Mouse (Mus musculus): Measurements from ENCODE around the gene Ltb. TPM values are rescaled to one million over a fixed set of nuclear protein-coding genes. Genes with fewer than 3 reads are reported as not detected.

The Ltb gene
- polyA plus RNA-seq (2014; fragmentation: Nextera tagmentation; extraction: Ambion mirVana), result 0.70 and 0.78 TPM in 2 replicates

- Histone ChIP-seq H3K27me3 (replicated peaks; ENCODE audit: control insufficient read depth, insufficient read depth, low read length) (peaks cover 23% of the 10 kb centered on the region), H3K4me2 (peak within 1 kb of the TSS; percentile 76), H3K36me3 (ENCODE audit: control insufficient read depth, insufficient read depth, low read length) (no peaks in the 10 kb centered on the region), H3K9me3 (ENCODE audit: control insufficient read depth, low read length) (no peaks in the 10 kb centered on the region), H3K9ac (ENCODE audit: low read depth, low read length) (no peak within 1 kb of the TSS), H3K27ac (ENCODE audit: low read depth, low read length) (0 out of 2 replicates have a peak within 1 kb of the TSS, but pooled peaks have one; percentile 19), H3K4me1 (replicated peaks; ENCODE audit: control insufficient read depth, insufficient read depth, low read length) (peaks cover 22% of the 10 kb centered on the region), H3K4me3 (ENCODE audit: low read depth, low read length) (peak within 1 kb of the TSS; percentile 45)
- WGBS, result 48% methylated on average over 28 of the region's 28 CpGs
- DNase-seq (ENCODE audit: low spot score) (no peak), ATAC-seq (replicated peaks; ENCODE audit: low FRiP score) (no peak)
Observed at GRCm38 (mm10) chr17:35193881-35194843, at the start of gene Ltb. TSS of gene Ltb (plus strand) at chr17:35194439.

GRCm38 (mm10) chr17:35146139-35146538 is 48.1 kb upstream of the Ltb start:
- no peaks in the 10 kb centered on the region; the same call in 1 of the 2 replicates for H3K9me3 ChIP-seq (ENCODE audit: control insufficient read depth, low read length)
- no peak overlapping the region for H3K27ac ChIP-seq (ENCODE audit: low read depth, low read length)
- 85% methylated on average over 5 of the region's 5 CpGs for WGBS
- H3K4me1 ChIP-seq (replicated peaks; ENCODE audit: control insufficient read depth, insufficient read depth, low read length), result no peaks in the 10 kb centered on the region
- no peak for DNase-seq (ENCODE audit: low spot score)
- no peak overlapping the region for H3K4me3 ChIP-seq (ENCODE audit: low read depth, low read length)
- H3K36me3 ChIP-seq (ENCODE audit: control insufficient read depth, insufficient read depth, low read length), result peaks cover 83% of the 10 kb centered on the region
- H3K27me3 ChIP-seq (replicated peaks; ENCODE audit: control insufficient read depth, insufficient read depth, low read length), result no peaks in the 10 kb centered on the region
- ATAC-seq (replicated peaks; ENCODE audit: low FRiP score), result no peak
- H3K4me2 ChIP-seq, result no peak overlapping the region
- no peak overlapping the region for H3K9ac ChIP-seq (ENCODE audit: low read depth, low read length)

DNA sequence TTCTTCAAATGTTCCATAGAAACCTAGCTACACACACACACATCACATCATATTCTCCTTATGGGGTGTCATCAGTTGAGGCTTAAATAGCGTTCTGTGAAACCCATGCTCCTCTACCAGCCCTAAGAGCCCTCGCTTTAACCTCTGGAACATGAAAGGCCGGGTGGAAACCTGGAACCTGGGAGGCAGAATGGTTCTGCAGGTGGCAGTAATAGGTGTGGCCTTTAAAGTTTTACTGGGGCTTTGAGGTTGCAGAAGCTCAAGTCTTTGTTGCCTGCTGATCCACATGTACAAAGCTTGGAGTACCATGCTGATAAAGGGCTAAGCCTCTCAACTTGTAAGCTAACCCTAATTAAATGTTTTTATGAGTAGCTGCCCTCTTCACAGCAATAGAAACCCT is 46.9 kb upstream of the Ltb start:
- no peak for ATAC-seq (replicated peaks; ENCODE audit: low FRiP score)
- H3K9ac ChIP-seq (ENCODE audit: low read depth, low read length), result no peak overlapping the region
- no peak overlapping the region; the same call in 1 of the 2 replicates for H3K27ac ChIP-seq (ENCODE audit: low read depth, low read length)
- WGBS, result 72% methylated on average over 3 of the region's 3 CpGs
- H3K36me3 ChIP-seq (ENCODE audit: control insufficient read depth, insufficient read depth, low read length), result peaks cover 81% of the 10 kb centered on the region
- DNase-seq (ENCODE audit: low spot score), result no peak
- no peak overlapping the region for H3K4me3 ChIP-seq (ENCODE audit: low read depth, low read length)
- H3K9me3 ChIP-seq (ENCODE audit: control insufficient read depth, low read length), result no peaks in the 10 kb centered on the region; the same call in 1 of the 2 replicates
- H3K4me2 ChIP-seq, result no peak overlapping the region
- no peaks in the 10 kb centered on the region for H3K27me3 ChIP-seq (replicated peaks; ENCODE audit: control insufficient read depth, insufficient read depth, low read length)
- H3K4me1 ChIP-seq (replicated peaks; ENCODE audit: control insufficient read depth, insufficient read depth, low read length), result no peaks in the 10 kb centered on the region; the same call in 1 of the 2 replicates

GRCm38 (mm10) chr17:35147922-35148639 is 46.2 kb upstream of the Ltb start:
- no peak overlapping the region for H3K9ac ChIP-seq (ENCODE audit: low read depth, low read length)
- H3K4me3 ChIP-seq (ENCODE audit: low read depth, low read length), result no peak overlapping the region
- peaks cover 81% of the 10 kb centered on the region for H3K36me3 ChIP-seq (ENCODE audit: control insufficient read depth, insufficient read depth, low read length)
- H3K27ac ChIP-seq (ENCODE audit: low read depth, low read length), result no peak overlapping the region
- H3K4me1 ChIP-seq (replicated peaks; ENCODE audit: control insufficient read depth, insufficient read depth, low read length), result no peaks in the 10 kb centered on the region; the same call in 1 of the 2 replicates
- H3K9me3 ChIP-seq (ENCODE audit: control insufficient read depth, low read length), result no peaks in the 10 kb centered on the region; the same call in 1 of the 2 replicates
- H3K4me2 ChIP-seq, result no peak overlapping the region
- H3K27me3 ChIP-seq (replicated peaks; ENCODE audit: control insufficient read depth, insufficient read depth, low read length), result no peaks in the 10 kb centered on the region
- ATAC-seq (replicated peaks; ENCODE audit: low FRiP score) (no peak), DNase-seq (ENCODE audit: low spot score) (no peak)
- WGBS, result 64% methylated on average over 5 of the region's 5 CpGs

DNA sequence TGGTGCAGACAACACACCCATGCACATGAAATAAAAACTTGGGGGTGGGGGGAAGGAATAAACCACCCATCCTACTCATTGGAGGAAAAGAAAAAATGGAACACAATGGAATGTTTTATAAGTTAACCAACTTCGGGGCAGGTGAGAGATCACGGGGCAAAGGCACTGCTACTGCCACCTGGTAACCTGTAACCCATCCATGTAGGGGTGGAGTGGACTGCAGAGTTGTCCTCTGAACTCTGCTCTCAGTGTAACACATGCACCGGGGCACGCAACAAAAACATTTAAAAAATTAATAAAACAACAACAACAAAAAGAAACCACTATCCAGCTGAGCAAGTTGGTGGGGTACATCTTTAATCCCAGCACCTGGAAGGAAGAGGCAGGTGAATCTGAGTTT is 42.1 kb upstream of the Ltb start:
- ATAC-seq (replicated peaks; ENCODE audit: low FRiP score), result no peak
- 96% methylated on average over 4 of the region's 4 CpGs for WGBS

DNA sequence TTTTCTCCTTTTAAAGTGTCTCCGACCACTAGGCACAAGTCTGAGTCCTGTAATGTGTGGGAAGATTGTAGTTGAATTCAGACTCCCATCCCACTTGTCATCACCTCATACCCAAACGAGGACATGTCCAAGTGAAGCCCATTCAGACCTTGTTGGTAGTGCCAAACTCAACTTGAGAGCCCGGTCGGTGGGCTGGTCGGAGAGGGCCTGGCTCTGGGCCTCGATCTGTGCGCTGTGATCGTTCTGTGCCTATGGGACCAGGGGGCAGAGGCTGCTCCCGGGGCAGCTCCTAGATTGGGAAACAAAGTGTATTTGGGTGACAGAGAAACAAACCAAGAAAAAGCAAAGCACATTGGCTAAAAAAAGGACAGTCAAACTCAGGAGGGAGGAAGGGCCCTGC is 41.2 kb upstream of the Ltb start:
- 94% methylated on average over 9 of the region's 9 CpGs for WGBS
- Histone ChIP-seq H3K4me2 (no peak overlapping the region), H3K36me3 (ENCODE audit: control insufficient read depth, insufficient read depth, low read length) (peaks cover 90% of the 10 kb centered on the region), H3K9me3 (ENCODE audit: control insufficient read depth, low read length) (no peaks in the 10 kb centered on the region), H3K4me3 (ENCODE audit: low read depth, low read length) (no peak overlapping the region), H3K27ac (ENCODE audit: low read depth, low read length) (no peak overlapping the region), H3K4me1 (replicated peaks; ENCODE audit: control insufficient read depth, insufficient read depth, low read length) (no peaks in the 10 kb centered on the region; the same call in 1 of the 2 replicates), H3K27me3 (replicated peaks; ENCODE audit: control insufficient read depth, insufficient read depth, low read length) (no peaks in the 10 kb centered on the region), H3K9ac (ENCODE audit: low read depth, low read length) (no peak overlapping the region)
- no peak for ATAC-seq (replicated peaks; ENCODE audit: low FRiP score)
- no peak for DNase-seq (ENCODE audit: low spot score)

More for the DNA sequence above, 42.1 kb upstream of the Ltb start:
- Histone ChIP-seq H3K4me2 (no peak overlapping the region), H3K36me3 (ENCODE audit: control insufficient read depth, insufficient read depth, low read length) (peaks cover 83% of the 10 kb centered on the region), H3K27ac (ENCODE audit: low read depth, low read length) (no peak overlapping the region), H3K4me3 (ENCODE audit: low read depth, low read length) (no peak overlapping the region), H3K9ac (ENCODE audit: low read depth, low read length) (no peak overlapping the region), H3K27me3 (replicated peaks; ENCODE audit: control insufficient read depth, insufficient read depth, low read length) (no peaks in the 10 kb centered on the region), H3K9me3 (ENCODE audit: control insufficient read depth, low read length) (no peaks in the 10 kb centered on the region), H3K4me1 (replicated peaks; ENCODE audit: control insufficient read depth, insufficient read depth, low read length) (no peaks in the 10 kb centered on the region; the same call in 1 of the 2 replicates)
- no peak for DNase-seq (ENCODE audit: low spot score)

- no peak for DNase-seq (ENCODE audit: low spot score)
- H3K4me1 ChIP-seq (replicated peaks; ENCODE audit: control insufficient read depth, insufficient read depth, low read length), result no peaks in the 10 kb centered on the region; the same call in 1 of the 2 replicates
- H3K4me3 ChIP-seq (ENCODE audit: low read depth, low read length), result no peak overlapping the region
- 85% methylated on average over 4 of the region's 4 CpGs for WGBS
- H3K27me3 ChIP-seq (replicated peaks; ENCODE audit: control insufficient read depth, insufficient read depth, low read length), result no peaks in the 10 kb centered on the region
- H3K4me2 ChIP-seq, result no peak overlapping the region
- H3K36me3 ChIP-seq (ENCODE audit: control insufficient read depth, insufficient read depth, low read length), result peaks cover 93% of the 10 kb centered on the region
- H3K27ac ChIP-seq (ENCODE audit: low read depth, low read length), result no peak overlapping the region
- no peak for ATAC-seq (replicated peaks; ENCODE audit: low FRiP score)
- no peak overlapping the region for H3K9ac ChIP-seq (ENCODE audit: low read depth, low read length)
- no peaks in the 10 kb centered on the region for H3K9me3 ChIP-seq (ENCODE audit: control insufficient read depth, low read length)
Observed at GRCm38 (mm10) chr17:35153931-35154330, 40.3 kb upstream of the Ltb start.

DNA sequence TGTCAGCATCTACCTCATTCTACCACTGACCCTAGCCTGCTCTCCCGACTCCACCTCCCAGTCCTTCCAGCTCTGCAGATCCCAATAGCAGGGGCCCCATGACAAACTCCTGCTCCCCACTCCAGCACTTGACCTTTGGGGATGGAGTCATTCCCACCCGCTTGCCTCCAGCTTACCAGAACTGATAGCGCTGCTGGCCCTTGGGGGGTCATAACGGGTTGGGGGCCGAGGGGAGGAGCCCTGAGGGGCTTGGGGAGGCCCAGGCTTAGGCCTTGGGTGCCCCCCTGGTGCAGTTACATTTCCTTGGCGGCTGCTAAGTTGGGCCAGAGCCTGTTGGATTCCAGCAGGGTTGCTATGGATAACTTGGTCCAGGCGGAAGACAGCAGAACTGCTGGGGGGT is 39.6 kb upstream of the Ltb start:
- H3K4me3 ChIP-seq (ENCODE audit: low read depth, low read length), result no peak overlapping the region
- no peaks in the 10 kb centered on the region for H3K9me3 ChIP-seq (ENCODE audit: control insufficient read depth, low read length)
- 87% methylated on average over 7 of the region's 7 CpGs for WGBS
- peaks cover 94% of the 10 kb centered on the region for H3K36me3 ChIP-seq (ENCODE audit: control insufficient read depth, insufficient read depth, low read length)
- DNase-seq (ENCODE audit: low spot score) (no peak), ATAC-seq (replicated peaks; ENCODE audit: low FRiP score) (no peak)
- no peaks in the 10 kb centered on the region; the same call in 1 of the 2 replicates for H3K4me1 ChIP-seq (replicated peaks; ENCODE audit: control insufficient read depth, insufficient read depth, low read length)
- H3K27ac ChIP-seq (ENCODE audit: low read depth, low read length), result no peak overlapping the region
- H3K4me2 ChIP-seq, result no peak overlapping the region
- H3K9ac ChIP-seq (ENCODE audit: low read depth, low read length), result no peak overlapping the region
- no peaks in the 10 kb centered on the region for H3K27me3 ChIP-seq (replicated peaks; ENCODE audit: control insufficient read depth, insufficient read depth, low read length)

Data from liver, embryonic 11.5 days (tissue).